Mouse (Mus musculus) limb, embryonic 11.5 days (tissue): Measurements from ENCODE around the gene Mrpl40. TPM values are rescaled to one million over a fixed set of nuclear protein-coding genes. Genes with fewer than 3 reads are reported as not detected.

ENCODE experiments used
- ATAC-seq: fragments of 200-750 bp; cut with Nextera tagmentation; 2 replicates; pipeline ENCODE4 v1.8.0; 2017; ENCODE audit warnings: low read depth; ENCODE audit not compliant: insufficient number of reproducible peaks, low FRiP score, low TSS enrichment
- DNase-seq: peaks from one replicate; pipeline ENCODE4 v3.0.0-alpha.2; 2015; ENCODE audit warnings: low spot score
- H3K27ac ChIP-seq: fragments of 300-500 bp; sonication (generic); replicated peaks from 2 replicates; pipeline ENCODE4 v1.5.1; 2014; ENCODE audit warnings: low read depth, mild to moderate bottlenecking, low read length
- H3K27me3 ChIP-seq: fragments of 300-500 bp; sonication (generic); 2 replicates; pipeline ENCODE4 v1.6.1; 2014; ENCODE audit warnings: mild to moderate bottlenecking, low read length, mixed read lengths; ENCODE audit not compliant: control insufficient read depth, insufficient read depth
- H3K36me3 ChIP-seq: fragments of 300-500 bp; sonication (generic); 2 replicates; pipeline ENCODE4 v1.6.1; 2014; ENCODE audit warnings: mild to moderate bottlenecking, low read length, moderate library complexity, mixed read lengths; ENCODE audit not compliant: control insufficient read depth, insufficient read depth
- H3K4me1 ChIP-seq: fragments of 300-500 bp; sonication (generic); 2 replicates; pipeline ENCODE4 v1.6.1; 2014; ENCODE audit warnings: low read length, mixed read lengths; ENCODE audit not compliant: control insufficient read depth, insufficient read depth
- H3K4me2 ChIP-seq: fragments of 300-500 bp; sonication (generic); 2 replicates; pipeline ENCODE4 v1.6.1; 2014; ENCODE audit warnings: low read depth, mild to moderate bottlenecking, moderate library complexity; ENCODE audit not compliant: severe bottlenecking
- H3K4me3 ChIP-seq: fragments of 300-500 bp; sonication (generic); 2 replicates; pipeline ENCODE4 v1.5.1; 2014; ENCODE audit warnings: low read depth, low read length
- H3K9ac ChIP-seq: fragments of 300-500 bp; sonication (generic); 2 replicates; pipeline ENCODE4 v1.6.1; 2014; ENCODE audit warnings: mild to moderate bottlenecking, low read length
- H3K9me3 ChIP-seq: fragments of 300-500 bp; sonication (generic); 2 replicates; pipeline ENCODE4 v1.6.1; 2016; ENCODE audit warnings: low read length; ENCODE audit not compliant: control insufficient read depth
- WGBS: fragments of 180-500 bp; shearing (Covaris S2); extraction: QIAGEN DNeasy Blood & Tissue Kit; methylation state at CpG from one replicate; pipeline ENCODE4 v1.1.7; 2014; 5-methylcytosine and 5-hydroxymethylcytosine counted together
- polyA plus RNA-seq: library from polyadenylated mRNA; unstranded; fragments of >200 nt; fragmentation: Nextera tagmentation; extraction: Ambion mirVana; gene quantifications from 2 replicates; pipeline ENCODE4 v1.2.1, GENCODE M21; 2014

Mrpl40 gene
- polyA plus RNA-seq: 101 and 102 TPM in 2 replicates

DNA sequence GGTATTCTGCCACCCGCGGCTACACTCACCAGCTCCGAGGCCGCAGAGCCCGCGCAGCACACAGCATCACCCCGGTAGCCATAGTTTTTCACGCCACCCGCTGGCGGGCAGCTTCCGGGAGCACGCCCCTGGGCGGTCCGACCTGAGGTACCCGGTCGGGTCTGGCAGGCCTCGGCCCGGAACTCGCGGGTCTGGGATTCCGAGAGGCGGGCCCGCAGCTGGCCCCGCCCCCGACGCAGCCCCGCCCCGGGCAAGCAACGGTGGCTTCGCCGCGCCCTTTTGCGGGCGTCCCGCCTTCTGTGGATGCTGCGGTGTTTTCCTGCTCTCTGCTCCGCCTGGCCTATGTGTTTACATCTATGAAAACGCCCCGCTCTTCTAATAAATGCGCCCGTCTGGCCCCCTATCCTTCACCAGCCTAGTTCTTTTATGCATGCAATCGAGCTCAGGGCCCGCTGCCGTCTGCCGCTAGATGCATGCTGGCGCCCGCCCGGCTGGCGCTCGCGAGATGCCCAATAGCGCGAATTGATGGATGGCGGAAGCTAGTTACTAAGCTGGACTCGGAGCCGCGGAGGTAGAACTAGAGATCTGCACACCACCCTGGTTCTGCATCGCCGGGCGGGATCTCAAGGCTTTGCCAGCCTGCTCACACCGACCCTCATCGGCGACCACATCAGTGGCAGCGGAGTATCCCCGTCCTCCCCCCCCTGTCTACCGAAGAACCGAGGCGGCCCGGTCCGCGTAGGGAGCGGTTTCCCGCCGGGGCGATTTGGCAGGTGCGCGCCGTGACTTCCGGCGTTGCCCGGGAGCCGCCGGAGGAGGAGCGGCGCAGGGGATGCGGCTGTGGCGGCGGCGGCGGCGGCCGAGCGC lies at the start of gene Mrpl40, which contains the start of gene Hira:
Gene Mrpl40, minus strand, starts transcription at position 421 of the 867 bp plus-strand sequence.
Gene Hira, plus strand, starts transcription at position 596 of the 867 bp plus-strand sequence.
- no peaks in the 10 kb centered on the region for H3K9me3 ChIP-seq
- H3K4me2 ChIP-seq: peak within 1 kb of the TSS; percentile 81
- H3K9ac ChIP-seq: peak within 1 kb of the TSS; percentile 89
- under 1% methylated on average over 82 of the region's 93 CpGs for WGBS
- H3K27me3 ChIP-seq: no peaks in the 10 kb centered on the region
- H3K4me1 ChIP-seq: no peaks in the 10 kb centered on the region
- peaks cover 9% of the 10 kb centered on the region; the same call in 1 of the 2 replicates for H3K36me3 ChIP-seq
- peak within 1 kb of the TSS; percentile 85 for H3K27ac ChIP-seq
- H3K4me3 ChIP-seq: peak within 1 kb of the TSS; percentile 91
- peak; percentile 95 for DNase-seq
- peak; percentile 92 for ATAC-seq

DNA sequence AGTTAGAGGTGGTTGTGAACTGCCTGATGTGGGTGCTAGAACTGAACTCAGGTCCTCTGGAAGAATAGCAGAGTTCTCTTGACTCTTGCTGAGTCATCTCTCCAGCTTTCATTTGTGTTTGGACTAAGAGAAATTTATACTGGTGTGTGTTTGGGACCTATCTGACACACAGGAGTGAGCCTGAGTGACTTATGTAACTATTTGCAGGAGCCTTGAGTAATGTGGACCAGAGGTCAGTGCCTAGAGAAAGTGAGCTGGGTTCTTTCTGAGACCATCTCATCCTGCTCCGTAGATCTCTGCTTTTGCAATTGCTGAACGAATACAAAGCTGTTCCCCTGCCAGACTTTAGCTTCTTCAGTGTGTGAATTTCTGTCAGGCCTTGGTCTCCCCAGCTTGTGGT lies 45.1 kb upstream of the Mrpl40 start:
- H3K9ac ChIP-seq: no peak overlapping the region
- no peak for ATAC-seq
- no peak overlapping the region for H3K27ac ChIP-seq
- no peaks in the 10 kb centered on the region for H3K9me3 ChIP-seq
- H3K36me3 ChIP-seq: peaks cover 18% of the 10 kb centered on the region
- H3K27me3 ChIP-seq: no peaks in the 10 kb centered on the region
- no peak overlapping the region for H3K4me2 ChIP-seq
- H3K4me3 ChIP-seq: no peak overlapping the region
- DNase-seq: no peak
- 90% methylated on average over 2 of the region's 2 CpGs for WGBS
- H3K4me1 ChIP-seq: no peaks in the 10 kb centered on the region

DNA sequence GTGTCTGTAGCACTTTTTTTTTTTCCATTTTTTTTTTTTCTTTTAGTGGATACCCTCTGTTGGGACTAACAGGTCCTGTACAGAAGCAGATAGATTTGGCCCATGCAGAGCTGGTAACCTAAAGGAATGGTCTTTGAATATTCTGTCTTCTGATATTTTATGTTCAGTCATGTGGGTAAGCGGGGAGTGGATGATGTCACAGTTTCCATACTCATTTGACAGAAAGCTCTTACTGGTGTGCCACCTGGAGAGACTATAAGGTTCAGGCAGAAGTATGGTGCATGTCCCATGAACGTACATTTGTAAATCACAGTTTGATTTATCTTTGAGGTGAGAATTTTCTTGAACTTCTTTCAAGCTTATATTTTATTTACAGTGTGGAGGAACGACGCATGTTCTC lies 39.4 kb upstream of the Mrpl40 start:
- WGBS: 94% methylated on average over 4 of the region's 4 CpGs
- H3K27ac ChIP-seq: no peak overlapping the region
- H3K4me2 ChIP-seq: no peak overlapping the region
- H3K9ac ChIP-seq: no peak overlapping the region
- H3K4me3 ChIP-seq: no peak overlapping the region
- ATAC-seq (no peak), DNase-seq (no peak)
- H3K9me3 ChIP-seq: no peaks in the 10 kb centered on the region
- no peaks in the 10 kb centered on the region for H3K4me1 ChIP-seq
- no peaks in the 10 kb centered on the region for H3K27me3 ChIP-seq
- H3K36me3 ChIP-seq: peaks cover 10% of the 10 kb centered on the region

DNA sequence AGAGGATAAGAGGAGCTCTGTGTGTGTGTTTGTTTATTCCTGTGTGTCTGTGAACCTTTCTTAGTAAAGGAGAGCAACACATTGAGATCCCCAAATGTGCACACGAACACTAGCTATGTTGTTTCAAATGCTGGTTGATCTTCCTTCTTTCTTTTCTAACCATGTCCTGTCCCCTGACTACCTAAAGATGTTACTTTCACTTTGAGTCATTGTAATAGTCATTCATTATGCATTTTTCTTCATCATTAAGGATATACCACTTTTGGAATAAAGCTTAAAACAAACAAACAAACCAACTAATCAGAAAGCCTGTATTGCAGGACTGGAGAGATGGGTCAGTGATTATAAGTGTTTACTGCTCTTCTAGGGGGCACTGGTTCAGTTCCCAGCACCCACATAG lies 29.0 kb upstream of the Mrpl40 start:
- Histone ChIP-seq H3K4me2 (no peak overlapping the region), H3K27ac (no peak overlapping the region), H3K27me3 (no peaks in the 10 kb centered on the region), H3K4me3 (no peak overlapping the region), H3K36me3 (peaks cover 3% of the 10 kb centered on the region; the same call in 1 of the 2 replicates), H3K9ac (no peak overlapping the region), H3K9me3 (no peaks in the 10 kb centered on the region), H3K4me1 (no peaks in the 10 kb centered on the region)
- 84% methylated on average over 1 of the region's 1 CpGs for WGBS
- ATAC-seq (no peak), DNase-seq (no peak)

DNA sequence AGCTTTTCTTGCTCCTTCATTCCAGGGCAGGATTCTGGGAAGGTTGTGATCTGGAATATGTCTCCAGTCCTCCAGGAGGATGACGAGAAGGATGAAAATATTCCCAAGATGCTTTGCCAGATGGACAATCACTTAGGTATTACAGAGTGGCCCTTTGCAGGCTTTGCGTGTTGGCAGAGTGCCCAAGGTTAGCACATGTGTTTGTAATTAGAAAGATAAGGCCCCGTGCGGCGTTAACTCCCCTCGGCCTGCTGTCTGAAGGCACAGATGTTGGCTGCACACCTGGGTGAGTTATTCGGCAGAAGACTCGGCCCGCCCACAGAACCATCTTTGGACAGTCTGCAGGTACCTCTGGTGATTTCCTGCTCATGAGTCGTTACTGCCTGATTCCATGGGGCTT lies 19.8 kb upstream of the Mrpl40 start:
- H3K36me3 ChIP-seq: peaks cover 3% of the 10 kb centered on the region; the same call in 1 of the 2 replicates
- no peaks in the 10 kb centered on the region for H3K27me3 ChIP-seq
- no peak overlapping the region for H3K4me3 ChIP-seq
- no peak overlapping the region for H3K4me2 ChIP-seq
- ATAC-seq (no peak), DNase-seq (peak; percentile 21)
- H3K9me3 ChIP-seq: no peaks in the 10 kb centered on the region
- 48% methylated on average over 10 of the region's 10 CpGs for WGBS
- H3K4me1 ChIP-seq: no peaks in the 10 kb centered on the region
- H3K9ac ChIP-seq: no peak overlapping the region
- H3K27ac ChIP-seq: no peak overlapping the region

DNA sequence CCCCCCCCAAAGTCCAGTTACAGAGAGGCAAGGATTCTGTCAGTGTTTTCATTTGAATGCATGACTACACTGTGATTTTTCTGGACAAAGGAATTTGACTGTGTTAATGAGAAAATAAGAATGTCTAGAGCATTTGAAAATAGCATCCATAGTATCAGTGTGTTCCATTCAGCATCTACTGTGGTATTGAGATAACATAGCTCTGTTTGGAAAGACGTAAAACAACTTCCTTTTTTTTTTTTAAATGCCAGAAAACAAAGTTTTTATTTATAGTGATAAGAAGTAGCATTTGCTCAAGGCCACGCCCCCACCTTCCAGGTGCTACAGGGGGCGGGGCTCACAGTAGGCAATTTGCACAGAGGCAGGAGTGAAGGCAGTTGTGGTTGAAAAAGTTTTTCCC lies 18.6 kb upstream of the Mrpl40 start:
- Histone ChIP-seq H3K27ac (no peak overlapping the region), H3K36me3 (peaks cover 3% of the 10 kb centered on the region; the same call in 1 of the 2 replicates), H3K4me1 (no peaks in the 10 kb centered on the region), H3K9me3 (no peaks in the 10 kb centered on the region), H3K4me3 (no peak overlapping the region), H3K9ac (no peak overlapping the region), H3K27me3 (no peaks in the 10 kb centered on the region), H3K4me2 (no peak overlapping the region)
- ATAC-seq (no peak), DNase-seq (no peak)
- 80% methylated on average over 3 of the region's 3 CpGs for WGBS

DNA sequence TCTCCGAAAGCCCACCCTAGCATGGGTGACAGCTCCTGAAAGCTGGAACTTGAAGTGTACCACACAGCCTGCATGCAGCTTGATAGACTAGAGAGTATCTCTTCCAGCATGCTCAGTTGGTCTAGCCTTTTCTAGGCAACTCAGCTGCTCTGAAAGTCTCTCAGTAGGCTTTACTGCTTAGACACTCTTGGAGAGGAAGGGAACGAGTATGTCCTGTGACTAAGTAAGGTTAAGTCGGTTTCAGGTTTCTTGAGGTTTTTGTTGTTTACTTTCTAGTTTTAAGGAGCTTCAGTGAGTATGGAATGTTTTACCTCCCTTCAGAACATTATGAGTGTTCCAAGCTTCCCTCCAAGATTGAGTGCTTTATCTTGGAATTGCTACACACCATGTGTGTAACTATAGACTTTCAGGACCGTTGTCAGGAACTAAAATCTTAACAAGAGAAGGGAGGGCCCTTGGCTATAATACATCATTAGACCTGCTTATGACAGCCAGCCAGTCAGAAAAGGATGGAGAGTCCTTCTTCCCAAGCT lies 17.2 kb upstream of the Mrpl40 start:
- Histone ChIP-seq H3K4me2 (no peak overlapping the region), H3K27me3 (no peaks in the 10 kb centered on the region), H3K27ac (no peak overlapping the region), H3K9me3 (no peaks in the 10 kb centered on the region), H3K4me3 (no peak overlapping the region), H3K9ac (no peak overlapping the region), H3K4me1 (no peaks in the 10 kb centered on the region), H3K36me3 (no peaks in the 10 kb centered on the region; the same call in 1 of the 2 replicates)
- DNase-seq (no peak), ATAC-seq (no peak)
- WGBS: 78% methylated on average over 4 of the region's 4 CpGs

DNA sequence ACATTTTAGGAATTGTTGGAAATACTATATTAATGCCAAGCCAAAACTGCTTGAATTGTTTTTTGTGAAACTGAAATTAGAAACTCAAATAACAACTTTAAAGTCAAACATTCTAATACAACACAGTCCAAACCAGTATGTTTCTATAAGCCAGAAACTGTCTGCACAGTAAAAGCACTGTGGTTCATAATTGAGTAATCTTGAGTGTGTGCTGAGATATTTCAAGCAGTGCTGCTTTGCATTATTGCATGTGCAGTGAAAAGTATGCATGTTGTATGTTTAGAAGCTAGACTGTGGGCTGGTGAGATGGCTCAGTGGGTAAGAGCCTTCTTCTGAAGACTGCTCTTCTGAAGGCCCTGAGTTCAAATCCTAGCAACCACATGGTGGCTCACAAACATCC lies 7.4 kb upstream of the Mrpl40 start:
- DNase-seq (no peak), ATAC-seq (no peak)
- no peak overlapping the region for H3K4me2 ChIP-seq
- no peaks in the 10 kb centered on the region for H3K4me1 ChIP-seq
- H3K27me3 ChIP-seq: no peaks in the 10 kb centered on the region
- H3K9ac ChIP-seq: no peak overlapping the region
- H3K4me3 ChIP-seq: no peak overlapping the region
- H3K9me3 ChIP-seq: no peaks in the 10 kb centered on the region
- H3K27ac ChIP-seq: no peak overlapping the region
- no peaks in the 10 kb centered on the region; the same call in none of the 2 replicates for H3K36me3 ChIP-seq
